Mouse (Mus musculus) layer of hippocampus, adult 8-10 months (tissue): Measurements from ENCODE around the gene Gnb3. TPM values are rescaled to one million over a fixed set of nuclear protein-coding genes. Genes with fewer than 3 reads are reported as not detected.
A peak's percentile ranks its signal among the peaks of the same experiment; 100 is the strongest.
"Not testable (repeated sequence)": the region's sequence is repeated elsewhere in the genome, so short reads cannot be mapped to it uniquely, and the experiment has no call there.

Source experiments
- DNase-seq, 2 experiments: peaks; one replicate each; pipeline ENCODE4 v3.0.0; 2022; ENCODE audit warnings: low spot score in 2 of 2
- total RNA-seq, 4 experiments: library from RNA; stranded (reverse); gene quantifications; 2 replicates each; pipeline ENCODE4 v1.2.4; 2022

The Gnb3 gene
- total RNA-seq, 4 experiments from 2014 or later = 0.36 to 0.96 TPM; not detected in 2

DNA sequence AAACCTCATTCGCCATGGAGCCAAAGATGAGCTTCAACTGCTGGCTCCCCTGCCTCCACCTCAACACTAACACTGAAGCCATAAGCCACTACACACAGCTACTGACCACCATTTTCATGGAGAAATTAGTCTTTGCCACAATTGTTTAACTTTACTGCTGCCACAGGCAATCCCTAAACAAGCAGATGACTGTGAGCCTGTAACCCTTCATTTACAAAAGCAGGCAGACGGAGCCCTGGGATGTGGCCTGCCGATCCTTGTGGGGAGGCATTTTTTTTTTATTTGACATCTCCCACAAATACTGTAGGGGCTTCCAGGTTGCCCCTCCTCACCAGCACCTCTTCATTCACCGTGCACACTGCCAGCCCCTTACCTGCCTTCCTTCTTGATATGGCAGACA, 23.5 kb downstream of the Gnb3 start:
- no peak for DNase-seq

GRCm38 (mm10) chr6:124814858-124815774, 25.0 kb downstream of the Gnb3 start:
- DNase-seq = no peak

DNA sequence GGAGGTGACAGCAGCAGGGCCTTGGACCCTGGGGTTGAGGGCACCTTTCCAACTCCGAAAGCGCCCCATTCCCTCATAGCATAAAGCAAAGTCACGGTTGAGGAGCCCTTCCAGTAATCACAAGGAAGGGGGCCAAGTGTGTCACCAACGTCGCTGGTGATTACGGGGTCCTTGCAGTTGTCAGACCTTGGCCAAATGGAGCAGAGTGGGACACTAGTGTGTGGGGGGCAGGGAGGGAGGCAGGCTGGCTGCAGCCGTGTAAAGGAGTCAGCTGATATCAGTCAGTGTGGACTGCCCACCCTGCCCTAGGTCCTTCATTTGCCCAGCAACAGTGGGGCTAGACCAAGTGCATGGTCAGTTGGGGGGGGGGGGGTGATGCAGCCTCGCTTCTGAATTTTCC, 25.6 kb downstream of the Gnb3 start:
- DNase-seq = no peak

DNA sequence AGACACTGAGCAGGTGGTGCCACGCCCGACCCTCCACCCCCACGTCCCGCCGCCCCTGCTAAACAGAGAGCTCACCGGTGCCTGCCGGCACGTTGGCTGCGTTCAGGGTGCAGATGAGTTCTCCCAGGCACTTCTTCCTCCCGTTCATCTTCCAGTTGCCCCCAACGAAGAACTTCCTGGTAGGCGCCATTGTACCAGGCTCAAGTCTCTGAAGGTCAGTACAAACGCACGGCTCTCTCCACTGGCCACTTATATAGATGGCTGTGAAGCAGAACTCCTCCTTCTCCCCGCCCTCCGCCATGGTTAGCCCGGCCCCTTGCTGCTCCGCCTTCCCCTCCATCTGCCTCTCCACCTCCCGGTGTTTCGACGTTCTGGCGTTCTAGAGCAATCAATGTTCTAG, 26.1 kb downstream of the Gnb3 start, which contains the start of gene Tpi1:
Gene Tpi1 (minus strand): TSS at position 364 of the 400 bp plus-strand sequence.
- DNase-seq = peak; percentile 88 to 89

GRCm38 (mm10) chr6:124813496-124813895, 26.6 kb downstream of the Gnb3 start:
- peak in 1 of 2 experiments; percentile 68 for DNase-seq

- DNase-seq = no peak
These were observed 27.2 kb downstream of the Gnb3 start for GRCm38 (mm10) chr6:124812848-124813247.

GRCm38 (mm10) chr6:124811701-124812560, 28.1 kb downstream of the Gnb3 start:
- no peak for DNase-seq

- DNase-seq = no peak
These were observed 28.7 kb downstream of the Gnb3 start for GRCm38 (mm10) chr6:124811403-124811665.

GRCm38 (mm10) chr6:124810566-124811402, 29.3 kb downstream of the Gnb3 start:
- DNase-seq = not testable (repeated sequence)

DNA sequence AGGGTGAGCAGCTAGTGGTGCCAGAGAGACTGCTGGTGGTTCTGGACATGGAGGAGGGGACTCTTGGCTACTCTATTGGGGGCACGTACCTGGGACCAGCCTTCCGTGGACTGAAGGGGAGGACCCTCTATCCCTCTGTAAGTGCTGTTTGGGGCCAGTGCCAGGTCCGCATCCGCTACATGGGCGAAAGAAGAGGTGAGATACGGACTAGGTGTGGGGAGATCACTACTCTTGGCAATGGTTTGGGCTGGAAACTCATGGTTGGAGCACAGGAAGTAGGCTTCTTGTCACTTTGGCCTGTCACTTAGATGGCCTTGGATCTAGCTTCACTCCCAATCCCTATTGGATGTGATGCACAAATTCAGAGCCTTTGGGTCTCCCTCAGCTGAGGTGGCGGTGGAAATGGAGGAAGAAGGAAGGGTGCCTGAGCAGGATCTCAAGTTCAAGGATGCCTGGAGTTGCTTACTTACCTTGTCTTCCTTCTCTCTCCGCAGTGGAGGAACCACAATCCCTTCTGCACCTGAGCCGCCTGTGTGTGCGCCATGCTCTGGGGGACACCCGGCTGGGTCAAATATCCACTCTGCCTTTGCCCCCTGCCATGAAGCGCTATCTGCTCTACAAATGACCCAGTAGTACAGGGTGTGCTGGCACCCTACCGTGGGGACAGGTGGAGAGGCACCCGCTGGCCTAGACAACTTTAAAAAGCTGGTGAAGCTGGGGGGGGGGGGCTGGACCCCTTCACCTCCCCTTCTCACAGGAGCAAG, 30.1 kb downstream of the Gnb3 start:
- no peak for DNase-seq

DNA sequence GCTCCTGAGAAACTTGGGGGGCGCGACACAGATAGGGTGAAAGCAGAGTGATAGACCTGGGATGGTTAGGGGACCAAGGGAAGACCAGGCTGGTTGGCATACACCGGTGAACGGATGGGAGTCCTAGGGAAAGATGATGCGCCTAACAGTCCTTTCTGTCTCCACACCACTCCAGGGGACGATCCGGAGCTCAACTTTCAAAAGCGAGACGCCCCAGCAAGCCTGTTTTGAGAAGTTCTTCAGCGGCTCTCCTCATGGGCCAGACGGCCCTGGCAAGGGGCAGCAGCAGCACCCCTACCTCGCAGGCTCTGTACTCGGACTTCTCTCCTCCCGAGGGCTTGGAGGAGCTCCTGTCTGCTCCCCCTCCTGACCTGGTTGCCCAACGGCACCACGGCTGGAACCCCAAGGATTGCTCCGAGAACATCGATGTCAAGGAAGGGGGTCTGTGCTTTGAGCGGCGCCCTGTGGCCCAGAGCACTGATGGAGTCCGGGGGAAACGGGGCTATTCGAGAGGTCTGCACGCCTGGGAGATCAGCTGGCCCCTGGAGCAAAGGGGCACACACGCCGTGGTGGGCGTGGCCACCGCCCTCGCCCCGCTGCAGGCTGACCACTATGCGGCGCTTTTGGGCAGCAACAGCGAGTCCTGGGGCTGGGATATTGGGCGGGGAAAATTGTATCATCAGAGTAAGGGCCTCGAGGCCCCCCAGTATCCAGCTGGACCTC, 30.9 kb downstream of the Gnb3 start:
- peak in 1 of 2 experiments; percentile 45 for DNase-seq

DNA sequence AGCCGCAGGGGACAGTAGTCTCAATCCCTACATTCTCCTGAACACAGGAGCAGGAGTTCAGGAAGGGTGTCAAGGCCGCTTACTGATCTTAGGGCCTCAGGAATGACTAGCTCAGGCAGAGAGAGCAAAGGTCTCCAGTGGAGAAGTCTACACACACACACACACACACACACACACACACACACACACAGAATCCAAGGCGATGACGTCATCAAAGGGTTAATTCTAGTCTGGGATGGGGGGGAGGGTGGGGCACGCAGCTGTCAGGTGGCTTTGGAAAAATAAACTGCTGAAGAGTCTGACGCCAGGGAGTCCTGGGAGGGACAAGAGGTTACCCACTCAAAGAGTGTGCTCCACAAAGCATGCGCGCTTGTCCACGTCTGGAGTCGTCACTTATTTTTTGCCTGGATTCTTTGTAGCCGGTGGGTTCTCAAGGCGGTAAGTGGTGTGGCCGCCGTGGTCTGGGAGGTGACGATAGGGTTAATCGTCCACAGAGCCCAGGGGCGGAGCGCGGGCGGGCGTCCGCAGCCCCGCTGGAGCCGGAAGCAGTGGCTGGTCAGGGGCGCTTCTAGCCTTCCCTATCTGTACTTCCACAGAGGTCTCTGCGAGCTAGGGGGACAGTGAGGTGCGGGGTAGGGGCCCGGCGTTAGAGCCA, 31.6 kb downstream of the Gnb3 start, which contains the start of gene Spsb2:
Gene Spsb2 (plus strand): TSS at position 304 of the 655 bp plus-strand sequence.
- DNase-seq = no peak

DNA sequence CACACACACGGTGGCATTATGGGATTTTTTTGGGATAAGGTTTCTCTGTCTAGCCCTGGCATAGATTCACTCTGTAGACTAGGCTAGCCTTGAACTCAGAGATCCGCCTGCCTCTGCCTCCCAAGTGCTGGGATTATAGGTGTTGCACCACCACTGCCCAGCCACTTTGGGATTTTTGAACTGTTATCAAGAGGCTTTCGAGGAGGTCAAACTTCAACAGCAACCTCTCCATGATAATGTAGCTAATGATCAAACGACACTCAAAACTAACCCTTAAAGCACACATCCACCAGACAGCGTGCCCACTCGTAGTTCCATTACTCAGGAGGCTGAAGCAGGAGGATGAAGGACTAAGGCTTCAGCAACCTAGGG, 32.1 kb downstream of the Gnb3 start:
- no peak for DNase-seq

DNA sequence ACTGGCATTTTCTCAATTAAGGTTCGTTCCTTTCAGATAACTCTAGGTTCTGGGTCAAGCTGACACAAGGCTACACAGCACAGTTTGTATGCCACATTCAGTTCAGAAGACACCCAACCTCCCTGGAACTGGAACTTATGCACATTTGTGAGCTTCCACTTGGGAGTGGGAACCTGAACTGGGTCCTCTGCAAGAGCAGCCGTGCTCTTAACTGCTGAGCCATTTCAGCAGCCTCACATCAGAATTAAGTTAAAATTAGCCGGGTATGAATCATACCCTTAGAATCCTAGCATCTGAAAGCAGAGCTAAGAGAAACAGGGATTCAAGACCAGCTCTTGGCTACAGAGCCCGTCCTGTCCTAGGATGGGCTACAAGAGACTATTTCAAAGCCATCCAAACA, 32.7 kb downstream of the Gnb3 start:
- no peak for DNase-seq

DNA sequence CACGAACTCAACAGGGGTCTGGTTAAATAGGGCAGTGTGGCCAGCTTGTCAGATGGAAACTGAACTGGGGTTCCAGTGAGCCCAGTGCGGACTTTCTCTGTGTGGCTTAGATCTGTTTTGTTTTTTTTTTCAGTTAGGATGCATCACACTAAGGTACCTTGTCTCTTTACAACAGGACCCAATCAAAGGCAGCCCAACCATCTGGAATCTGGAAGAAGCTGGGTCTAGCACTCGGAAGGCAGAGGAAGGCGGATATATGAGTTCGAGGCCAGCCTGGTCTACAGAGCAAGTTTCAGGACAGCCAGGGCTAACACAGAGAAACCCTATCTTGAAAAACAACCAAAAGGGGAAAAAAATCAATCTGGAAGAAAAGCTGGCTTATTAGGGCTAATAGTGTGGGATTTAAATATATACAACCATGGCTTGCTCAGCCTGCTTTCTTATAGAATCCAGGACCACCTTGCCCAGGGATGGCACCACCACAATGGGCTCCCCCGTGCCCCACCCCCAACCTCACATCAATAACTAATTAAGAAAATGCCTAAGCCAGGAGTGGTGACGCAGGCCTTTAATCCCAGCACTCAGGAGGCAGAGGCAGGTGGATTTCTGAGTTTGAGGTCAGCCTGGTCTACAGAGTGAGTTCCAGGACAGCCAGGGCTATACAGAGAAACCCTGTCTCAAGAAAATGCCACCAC, 33.5 kb downstream of the Gnb3 start:
- no peak for DNase-seq

GRCm38 (mm10) chr6:124805341-124806321, 34.4 kb downstream of the Gnb3 start:
- peak; percentile 95 to 96 for DNase-seq

DNA sequence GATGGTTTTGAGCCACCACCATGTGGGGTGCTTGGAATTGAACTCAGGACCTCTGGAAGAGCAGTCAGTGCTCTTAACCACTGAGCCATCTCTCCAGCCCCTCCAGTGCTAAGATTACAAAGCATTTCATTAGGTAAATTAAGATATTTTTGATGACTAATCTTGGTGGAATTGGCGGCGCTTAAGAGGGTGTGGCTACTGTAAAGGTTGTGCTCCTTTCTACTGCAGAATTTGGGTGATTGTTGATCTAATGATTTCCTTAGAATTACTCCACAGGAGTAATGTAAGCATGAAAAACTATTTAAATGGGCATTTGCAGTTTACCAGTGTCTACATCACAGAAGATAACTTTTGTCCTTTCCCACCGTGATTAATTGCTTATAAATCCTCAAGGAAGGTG, 35.7 kb downstream of the Gnb3 start:
- no peak for DNase-seq

- not testable (repeated sequence) for DNase-seq
These were observed 36.4 kb downstream of the Gnb3 start for GRCm38 (mm10) chr6:124803691-124804090.
